Mouse (Mus musculus) adrenal gland, postnatal 25 days (tissue): ENCODE results near the gene Zfp148. TPM values are rescaled to one million over a fixed set of nuclear protein-coding genes. Genes with fewer than 3 reads are reported as not detected.
"Not testable (repeated sequence)": the region's sequence is repeated elsewhere in the genome, so short reads cannot be mapped to it uniquely, and the experiment has no call there.

Experiments used
- DNase-seq: peaks from one replicate; pipeline ENCODE4 v3.0.0; 2021; ENCODE audit warnings: mixed read lengths
- total RNA-seq: library from RNA; stranded (reverse); gene quantifications from 2 replicates; pipeline ENCODE4 v1.2.3, GENCODE M21; 2021

Gene Zfp148
- total RNA-seq, 1 experiment from 2014 or later, result 67.5 TPM

GRCm38 (mm10) chr16:33381614-33382245 lies 1.1 kb downstream of the Zfp148 start:
- DNase-seq, result no peak

- DNase-seq, result no peak
These were observed 1.7 kb downstream of the Zfp148 start for GRCm38 (mm10) chr16:33382341-33382740.

- no peak for DNase-seq
These were observed 2.9 kb downstream of the Zfp148 start for GRCm38 (mm10) chr16:33383584-33383983.

GRCm38 (mm10) chr16:33384057-33384456 lies 3.4 kb downstream of the Zfp148 start:
- DNase-seq, result not testable (repeated sequence)

- DNase-seq, result no peak
These were observed 6.4 kb downstream of the Zfp148 start for GRCm38 (mm10) chr16:33387013-33387412.

GRCm38 (mm10) chr16:33387420-33387819 lies 6.8 kb downstream of the Zfp148 start:
- DNase-seq, result no peak

- DNase-seq, result peak; percentile 81
These were observed 19.5 kb downstream of the Zfp148 start for GRCm38 (mm10) chr16:33399913-33400782.

- no peak for DNase-seq
These were observed 20.3 kb downstream of the Zfp148 start for GRCm38 (mm10) chr16:33400943-33401342.

- DNase-seq, result no peak
These were observed 22.6 kb downstream of the Zfp148 start for GRCm38 (mm10) chr16:33403258-33403657.

GRCm38 (mm10) chr16:33404055-33404454 lies 23.4 kb downstream of the Zfp148 start:
- no peak for DNase-seq

- DNase-seq, result no peak
These were observed 24.9 kb downstream of the Zfp148 start for GRCm38 (mm10) chr16:33405487-33405886.

- DNase-seq, result no peak
These were observed 29.5 kb downstream of the Zfp148 start for GRCm38 (mm10) chr16:33410151-33410550.

GRCm38 (mm10) chr16:33410605-33411004 lies 30.0 kb downstream of the Zfp148 start:
- no peak for DNase-seq

GRCm38 (mm10) chr16:33414191-33414590 lies 33.6 kb downstream of the Zfp148 start:
- DNase-seq, result no peak

- no peak for DNase-seq
These were observed 35.0 kb downstream of the Zfp148 start for GRCm38 (mm10) chr16:33415607-33416006.

- DNase-seq, result no peak
These were observed 47.7 kb downstream of the Zfp148 start for GRCm38 (mm10) chr16:33428327-33428726.

GRCm38 (mm10) chr16:33431660-33432059 lies 51.0 kb downstream of the Zfp148 start:
- DNase-seq, result no peak

GRCm38 (mm10) chr16:33441065-33441464 lies 60.4 kb downstream of the Zfp148 start:
- no peak for DNase-seq

GRCm38 (mm10) chr16:33446830-33447229 lies 66.2 kb downstream of the Zfp148 start:
- DNase-seq, result no peak

- DNase-seq, result no peak
These were observed 73.2 kb downstream of the Zfp148 start for GRCm38 (mm10) chr16:33453826-33454225.

GRCm38 (mm10) chr16:33454306-33454705 lies 73.7 kb downstream of the Zfp148 start:
- no peak for DNase-seq

- no peak for DNase-seq
These were observed 74.8 kb downstream of the Zfp148 start for GRCm38 (mm10) chr16:33455263-33455910.

- DNase-seq, result no peak
These were observed 78.5 kb downstream of the Zfp148 start for GRCm38 (mm10) chr16:33459101-33459500.
